Mouse (Mus musculus) small intestine, adult 2 months (tissue): ENCODE data around the gene Pde8b.

Experiments used
- CTCF ChIP-seq: fragments of 200-500 bp; IDR thresholded peaks from 2 replicates; pipeline ENCODE4 v1.5.1; 2012; ENCODE audit warnings: low read depth, mild to moderate bottlenecking, control low read depth, inconsistent platforms, low read length, moderate library complexity, mixed read lengths; ENCODE audit not compliant: insufficient replicate concordance, insufficient read length; ENCODE audit errors: extremely low read depth
- POLR2A ChIP-seq: fragments of 200-500 bp; IDR thresholded peaks from 2 replicates; pipeline ENCODE4 v1.6.1; 2012; ENCODE audit warnings: low read depth, mild to moderate bottlenecking, control low read depth, inconsistent platforms, low read length, moderate library complexity

GRCm38 (mm10) chr13:95019345-95019744 is 230.8 kb downstream of the Pde8b start:
- TF ChIP-seq POLR2A (no peak), CTCF (no peak)
